ENCODE assay signal across 9 mouse cellular contexts in the genomic region with DNA sequence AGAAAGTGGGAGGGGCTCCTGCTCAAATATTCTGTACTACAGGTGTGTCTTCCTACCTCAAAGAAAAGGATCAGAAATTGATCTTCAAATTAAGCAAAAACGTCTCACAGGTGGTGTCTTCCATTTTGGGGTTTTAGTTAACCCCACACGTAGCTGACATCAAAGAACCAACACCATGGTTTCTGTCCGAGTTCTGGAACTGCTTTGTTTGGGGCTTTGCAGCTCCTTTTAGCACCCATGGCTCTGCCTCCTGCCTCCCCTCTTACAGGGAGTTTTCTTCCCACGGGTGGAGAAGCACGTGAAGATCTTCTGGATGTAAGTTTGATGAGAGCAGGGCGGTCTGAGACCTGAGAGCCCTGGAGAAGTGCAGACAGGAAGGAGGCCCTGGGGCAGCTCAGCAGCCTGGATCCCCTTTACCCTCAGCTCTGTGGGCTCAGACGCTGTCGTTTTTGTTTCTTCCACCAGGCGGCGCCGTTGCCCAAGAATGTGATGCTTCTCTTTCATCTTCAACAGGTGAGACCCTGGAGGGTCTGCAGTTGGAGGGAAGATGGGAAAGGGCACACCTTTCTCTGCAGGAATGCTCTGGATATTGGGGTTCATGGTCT. TPM values are rescaled to one million over a fixed set of nuclear protein-coding genes. Genes with fewer than 3 reads are reported as not detected.
DNase-seq lines count a peak whose midpoint lies in the region; ATAC-seq and TF ChIP-seq lines count a peak whose summit lies in the region.
"Not testable (repeated sequence)": the region's sequence is repeated elsewhere in the genome, so short reads cannot be mapped to it uniquely, and the experiment has no call there.
"Had no signal": no experiment of that assay in that cellular context is flagged by ENCODE, and none has a peak within 500 bp of the region (broad histone marks: within the 10 kb centered on the region; RNA-seq: fewer than 3 reads in every experiment).

No protein-coding gene starts in this region.

- ATAC-seq in lung, embryonic 14.5 days (ENCODE audit: insufficient read depth), result not testable (repeated sequence)

- 16% methylated on average over 11 of the region's 11 CpGs for WGBS in lung, embryonic 14.5 days
- WGBS in olfactory bulb, adult 2 months, result 19% methylated on average over 11 of the region's 11 CpGs

- H3K4me2 ChIP-seq in lung, embryonic 14.5 days, result not testable (repeated sequence)

- peak; percentile 85 for TF ChIP-seq CTCF in lung, embryonic 14.5 days (IDR thresholded peaks at IDR 0.05; ENCODE audit: low read depth)
- peak; percentile 52; the same call in 1 of the 2 replicates for TF ChIP-seq CTCF in olfactory bulb, adult 2 months (IDR thresholded peaks at IDR 0.05; ENCODE audit: insufficient read depth, low read depth, low read length)

- H3K36me3 ChIP-seq in lung, embryonic 14.5 days (ENCODE audit: insufficient read depth), result not testable (repeated sequence)

- not testable (repeated sequence) for H3K4me1 ChIP-seq in lung, embryonic 14.5 days (ENCODE audit: insufficient read depth); olfactory bulb, adult 2 months (ENCODE audit: control insufficient read depth, insufficient read depth, low read length)

- not testable (repeated sequence) for H3K27ac ChIP-seq in lung, embryonic 14.5 days (ENCODE audit: low read depth); olfactory bulb, adult 2 months (ENCODE audit: insufficient read depth, low read depth, low read length)

- peaks cover 16% of the 10 kb centered on the region for H3K27me3 ChIP-seq in lung, embryonic 14.5 days (ENCODE audit: insufficient read depth, low read length)

- H3K9me3 ChIP-seq in lung, embryonic 14.5 days (ENCODE audit: low read depth, low read length), result not testable (repeated sequence)

- DNase-seq in 416B (ENCODE audit: low read depth) (peak; percentile 28), R1 (ENCODE audit: low read depth, low spot score) (peak; percentile 81)
- peak; percentile 45 to 81 for DNase-seq in cerebellum, postnatal 14 days
- peak; percentile 13 to 51 for DNase-seq in heart, adult 18-20 months
- peak; percentile 73 for DNase-seq in kidney, postnatal 10 days
- DNase-seq in lung, embryonic 14.5 days, result peak; percentile 69
- peak; percentile 62 for DNase-seq in testis, postnatal 10 days (ENCODE audit: low spot score)

- not testable (repeated sequence) for TF ChIP-seq POLR2A in olfactory bulb, adult 2 months (IDR thresholded peaks at IDR 0.05; ENCODE audit: insufficient read depth, low read depth, low read length)

- H3K4me3 ChIP-seq in lung, embryonic 14.5 days (ENCODE audit: low read depth, low read length); olfactory bulb, adult 2 months (ENCODE audit: insufficient read depth, low read depth, low read length): not testable (repeated sequence)

- H3K9ac ChIP-seq in lung, embryonic 14.5 days, result not testable (repeated sequence)

RNA-seq across cellular contexts. Expression of gene H2-Q6, which starts 4.3 kb away (rescaled TPM):
- 10 to 100 TPM in 1 of 2 experiments, 1 to 10 TPM in 1; 6.8 to 30.2 TPM for total RNA-seq in heart, adult 18-20 months (2021)
- polyA plus RNA-seq in lung, embryonic 14.5 days (2014; fragmentation: Nextera tagmentation; extraction: Ambion mirVana), result 0.54 and 0.61 TPM in 2 replicates
- polyA plus RNA-seq in olfactory bulb, adult 2 months (2012; ENCODE audit: insufficient read depth, insufficient read length, low replicate concordance, missing spikeins), result not detected in 2 replicates
- polyA plus RNA-seq: C2C12 had no signal

RNA-seq across cellular contexts. Expression of gene H2-Q7, which starts 18.6 kb away (rescaled TPM):
- 10 to 100 TPM in 1 of 2 experiments, 1 to 10 TPM in 1; 7.4 to 21.5 TPM for total RNA-seq in heart, adult 18-20 months (2021)
- polyA plus RNA-seq in lung, embryonic 14.5 days (2014; fragmentation: Nextera tagmentation; extraction: Ambion mirVana), result 6.9 and 7.3 TPM in 2 replicates
- polyA plus RNA-seq in olfactory bulb, adult 2 months (2012; ENCODE audit: insufficient read depth, insufficient read length, low replicate concordance, missing spikeins), result not detected in 2 replicates

RNA-seq across cellular contexts. Expression of gene H2-Q4, which starts 40.9 kb away (rescaled TPM):
- total RNA-seq in heart, adult 18-20 months (2021), result 10 to 100 TPM; 18.7 to 54.0 TPM
- polyA plus RNA-seq in lung, embryonic 14.5 days (2014; fragmentation: Nextera tagmentation; extraction: Ambion mirVana), result 5.0 and 6.0 TPM in 2 replicates
- polyA plus RNA-seq in olfactory bulb, adult 2 months (2012; ENCODE audit: insufficient read depth, insufficient read length, low replicate concordance, missing spikeins), result not detected in 2 replicates

RNA-seq across cellular contexts. Expression of gene H2-Q10, which starts 49.6 kb away (rescaled TPM):
- total RNA-seq in heart, adult 18-20 months (2021), result 1 to 10 TPM in 1 of 2 experiments, under 1 TPM in 1; 0.62 to 2.2 TPM
- polyA plus RNA-seq in lung, embryonic 14.5 days (2014; fragmentation: Nextera tagmentation; extraction: Ambion mirVana), result 0.08 and 0.28 TPM in 2 replicates
- not detected in 2 replicates for polyA plus RNA-seq in olfactory bulb, adult 2 months (2012; ENCODE audit: insufficient read depth, insufficient read length, low replicate concordance, missing spikeins)

Comparison
In these comparisons a context has a peak if more than half of its experiments do, and no peak if none do; other contexts are left out.
1. DNase-seq: peak in every context shown above with its lines; median percentile 81 in R1; 73 in kidney, postnatal 10 days; 69 in lung, embryonic 14.5 days; 63 in cerebellum, postnatal 14 days; 62 in testis, postnatal 10 days; 32 in heart, adult 18-20 months; 28 in 416B.